Mouse (Mus musculus): ENCODE data around the gene Kif5a. TPM values are rescaled to one million over a fixed set of nuclear protein-coding genes. Genes with fewer than 3 reads are reported as not detected.

The Kif5a gene
- polyA plus RNA-seq, 1 experiment from 2014 or later: 3.7 TPM

DNA sequence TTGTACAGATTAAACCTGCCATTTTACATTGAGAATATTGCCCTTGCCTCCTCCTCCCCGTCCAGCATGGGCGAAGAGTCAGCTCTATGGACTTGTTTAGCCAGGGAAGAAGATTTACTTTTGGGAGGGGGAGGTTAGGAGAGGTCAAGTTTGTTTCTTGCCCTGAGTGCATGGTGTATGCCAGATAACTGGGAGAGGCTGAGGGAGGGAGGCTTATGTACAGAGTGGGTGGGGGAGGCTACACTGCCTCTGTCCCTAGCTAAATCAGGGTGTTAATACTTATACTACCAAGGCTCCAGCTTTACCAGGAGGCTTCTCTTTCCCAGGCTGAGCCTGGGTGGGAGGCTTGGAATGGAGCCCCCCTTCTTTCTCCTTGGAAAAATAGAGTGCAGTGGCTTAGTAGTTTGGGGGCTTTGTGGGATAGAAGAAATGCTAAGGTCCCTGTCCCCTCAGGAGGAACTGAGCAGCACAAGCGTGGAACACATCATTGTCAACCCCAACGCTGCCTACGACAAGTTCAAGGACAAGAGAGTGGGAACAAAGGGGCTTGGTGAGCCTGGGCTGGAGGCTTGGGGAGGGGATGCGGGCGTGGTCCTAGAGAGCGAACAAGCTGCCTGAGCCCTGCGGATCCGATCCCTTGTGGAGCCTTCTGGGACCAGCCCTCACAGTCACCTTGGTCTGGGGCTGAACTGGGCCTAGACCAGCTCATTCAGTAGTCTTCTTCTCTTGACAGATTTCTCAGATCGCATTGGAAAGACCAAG, 11.3 kb upstream of the Kif5a start:
- 64% methylated on average over 11 of the region's 11 CpGs for WGBS
- Histone ChIP-seq H3K4me1 (replicated peaks; ENCODE audit: control insufficient read depth, insufficient read depth, low read length) (no peaks in the 10 kb centered on the region), H3K27me3 (replicated peaks; ENCODE audit: control insufficient read depth, insufficient read depth, low read length) (no peaks in the 10 kb centered on the region), H3K9ac (ENCODE audit: low read depth, low read length) (no peak overlapping the region), H3K9me3 (ENCODE audit: control insufficient read depth) (no peaks in the 10 kb centered on the region), H3K4me2 (replicated peaks; ENCODE audit: low read depth) (no peak overlapping the region), H3K27ac (ENCODE audit: low read depth, low read length) (no peak overlapping the region), H3K36me3 (ENCODE audit: control insufficient read depth, insufficient read depth) (peaks cover 92% of the 10 kb centered on the region), H3K4me3 (ENCODE audit: low read depth, low read length) (no peak overlapping the region)
- no peak for TF ChIP-seq CTCF (IDR thresholded peaks at IDR 0.05; ENCODE audit: low read depth)
- no peak for ATAC-seq

DNA sequence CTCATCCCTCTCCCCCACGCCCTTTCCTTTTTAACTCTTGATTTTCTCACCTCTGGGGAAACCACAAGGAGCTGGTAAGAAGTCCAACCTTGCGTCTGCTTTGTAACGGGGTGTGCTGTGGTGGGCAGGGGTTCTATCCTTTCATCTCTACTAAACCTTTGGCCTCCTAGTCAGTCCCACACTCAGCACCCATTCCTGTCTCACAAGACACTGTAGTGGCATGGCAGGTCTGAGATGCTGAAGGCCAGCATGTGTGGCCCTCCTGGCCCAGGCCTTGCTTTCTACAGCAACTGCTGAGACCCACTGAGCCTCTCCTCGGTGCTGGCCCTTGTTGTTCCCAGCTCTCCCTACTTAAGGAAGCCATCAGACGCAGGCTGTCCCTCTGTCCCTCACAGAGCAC, 9.2 kb upstream of the Kif5a start:
- WGBS: 93% methylated on average over 5 of the region's 5 CpGs

DNA sequence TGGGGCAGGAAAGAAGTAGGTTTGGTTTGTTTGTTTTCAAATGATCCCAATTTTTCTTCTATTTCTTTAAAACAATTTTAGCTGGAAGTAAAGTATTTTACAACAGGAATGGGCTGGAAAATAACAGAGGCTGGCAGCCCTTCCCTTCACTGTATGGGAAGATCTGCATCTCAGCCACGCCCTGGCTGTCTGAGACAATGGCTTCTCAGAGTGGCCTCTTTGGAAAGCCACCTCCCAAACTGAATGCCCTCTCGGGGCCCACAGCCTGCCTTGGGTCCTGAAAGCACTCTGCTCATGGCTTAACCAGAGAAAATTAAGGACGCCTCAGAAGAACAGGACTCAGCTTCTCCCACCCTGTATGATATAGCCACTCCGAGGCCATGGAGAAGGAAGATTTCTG, 6.7 kb upstream of the Kif5a start:
- no peaks in the 10 kb centered on the region for H3K9me3 ChIP-seq (ENCODE audit: control insufficient read depth)
- no peak for ATAC-seq
- H3K9ac ChIP-seq (ENCODE audit: low read depth, low read length): no peak overlapping the region
- H3K27me3 ChIP-seq (replicated peaks; ENCODE audit: control insufficient read depth, insufficient read depth, low read length): no peaks in the 10 kb centered on the region
- TF ChIP-seq CTCF (IDR thresholded peaks at IDR 0.05; ENCODE audit: low read depth): no peak
- H3K4me3 ChIP-seq (ENCODE audit: low read depth, low read length): no peak overlapping the region
- H3K27ac ChIP-seq (ENCODE audit: low read depth, low read length): no peak overlapping the region
- peaks cover 7% of the 10 kb centered on the region; the same call in 1 of the 2 replicates for H3K4me1 ChIP-seq (replicated peaks; ENCODE audit: control insufficient read depth, insufficient read depth, low read length)
- WGBS: 59% methylated on average over 4 of the region's 4 CpGs
- peaks cover 56% of the 10 kb centered on the region for H3K36me3 ChIP-seq (ENCODE audit: control insufficient read depth, insufficient read depth)
- no peak overlapping the region for H3K4me2 ChIP-seq (replicated peaks; ENCODE audit: low read depth)

More for the DNA sequence above, 9.2 kb upstream of the Kif5a start:
- H3K4me2 ChIP-seq (replicated peaks; ENCODE audit: low read depth): no peak overlapping the region
- H3K4me3 ChIP-seq (ENCODE audit: low read depth, low read length): no peak overlapping the region
- H3K27ac ChIP-seq (ENCODE audit: low read depth, low read length): no peak overlapping the region
- no peaks in the 10 kb centered on the region for H3K9me3 ChIP-seq (ENCODE audit: control insufficient read depth)
- no peak for TF ChIP-seq CTCF (IDR thresholded peaks at IDR 0.05; ENCODE audit: low read depth)
- no peak overlapping the region for H3K9ac ChIP-seq (ENCODE audit: low read depth, low read length)
- H3K36me3 ChIP-seq (ENCODE audit: control insufficient read depth, insufficient read depth): peaks cover 81% of the 10 kb centered on the region
- no peak for ATAC-seq
- H3K27me3 ChIP-seq (replicated peaks; ENCODE audit: control insufficient read depth, insufficient read depth, low read length): no peaks in the 10 kb centered on the region
- peaks cover 4% of the 10 kb centered on the region; the same call in 1 of the 2 replicates for H3K4me1 ChIP-seq (replicated peaks; ENCODE audit: control insufficient read depth, insufficient read depth, low read length)

DNA sequence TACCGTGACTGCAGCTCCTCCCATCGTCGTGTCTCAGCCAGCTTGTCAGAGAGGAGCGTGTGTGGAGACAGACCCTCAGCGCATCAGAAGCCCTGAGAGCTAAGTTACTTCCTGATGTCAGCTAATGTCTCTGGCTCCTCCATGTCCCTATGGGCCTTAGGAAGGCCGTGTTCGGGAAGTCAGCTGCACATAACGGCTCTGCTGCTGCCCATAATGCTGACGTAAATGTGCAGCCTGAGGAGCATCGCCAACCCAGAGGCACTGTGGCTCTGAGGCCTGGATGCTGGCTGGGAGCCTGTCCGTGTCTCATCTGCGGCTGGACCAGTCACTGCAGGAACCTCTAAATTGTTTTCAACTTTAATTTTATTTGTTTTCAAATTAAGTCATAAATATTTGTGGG, 5.9 kb upstream of the Kif5a start:
- Histone ChIP-seq H3K9ac (ENCODE audit: low read depth, low read length) (no peak overlapping the region), H3K4me2 (replicated peaks; ENCODE audit: low read depth) (no peak overlapping the region), H3K27ac (ENCODE audit: low read depth, low read length) (peak overlapping the region; percentile 22; the same call in 1 of the 2 replicates), H3K9me3 (ENCODE audit: control insufficient read depth) (no peaks in the 10 kb centered on the region), H3K4me1 (replicated peaks; ENCODE audit: control insufficient read depth, insufficient read depth, low read length) (peaks cover 7% of the 10 kb centered on the region; the same call in 1 of the 2 replicates), H3K36me3 (ENCODE audit: control insufficient read depth, insufficient read depth) (peaks cover 49% of the 10 kb centered on the region), H3K4me3 (ENCODE audit: low read depth, low read length) (no peak overlapping the region), H3K27me3 (replicated peaks; ENCODE audit: control insufficient read depth, insufficient read depth, low read length) (peaks cover 3% of the 10 kb centered on the region; the same call in 1 of the 2 replicates)
- 79% methylated on average over 12 of the region's 12 CpGs for WGBS
- no peak for TF ChIP-seq CTCF (IDR thresholded peaks at IDR 0.05; ENCODE audit: low read depth)
- ATAC-seq: no peak

DNA sequence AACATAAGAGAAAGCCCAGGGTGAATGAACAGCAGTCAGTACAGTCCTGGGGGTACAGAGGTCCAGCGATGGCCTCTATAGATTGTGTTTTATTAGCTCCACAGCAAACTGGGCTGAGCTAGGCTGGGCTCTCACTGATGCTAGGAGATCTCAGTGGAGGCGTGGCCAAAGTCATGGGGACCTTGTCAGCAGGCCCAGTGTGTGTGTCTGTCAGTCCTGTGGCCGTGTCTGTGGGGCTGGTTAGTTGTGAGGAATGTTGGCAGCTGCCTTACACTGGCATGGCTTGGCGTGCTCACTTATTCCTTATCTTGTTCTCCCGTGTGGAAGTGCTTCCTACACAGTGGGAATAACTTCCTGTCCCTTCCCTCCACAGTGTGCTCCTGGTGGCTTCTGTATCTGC, 5.3 kb upstream of the Kif5a start:
- Histone ChIP-seq H3K9me3 (ENCODE audit: control insufficient read depth) (no peaks in the 10 kb centered on the region), H3K4me3 (ENCODE audit: low read depth, low read length) (no peak overlapping the region), H3K9ac (ENCODE audit: low read depth, low read length) (no peak overlapping the region), H3K27ac (ENCODE audit: low read depth, low read length) (peak overlapping the region; percentile 22), H3K4me2 (replicated peaks; ENCODE audit: low read depth) (no peak overlapping the region), H3K4me1 (replicated peaks; ENCODE audit: control insufficient read depth, insufficient read depth, low read length) (peaks cover 7% of the 10 kb centered on the region; the same call in 1 of the 2 replicates), H3K27me3 (replicated peaks; ENCODE audit: control insufficient read depth, insufficient read depth, low read length) (peaks cover 9% of the 10 kb centered on the region; the same call in 1 of the 2 replicates), H3K36me3 (ENCODE audit: control insufficient read depth, insufficient read depth) (peaks cover 42% of the 10 kb centered on the region)
- ATAC-seq: peak; percentile 61
- TF ChIP-seq CTCF (IDR thresholded peaks at IDR 0.05; ENCODE audit: low read depth): no peak
- WGBS: 37% methylated on average over 5 of the region's 5 CpGs

DNA sequence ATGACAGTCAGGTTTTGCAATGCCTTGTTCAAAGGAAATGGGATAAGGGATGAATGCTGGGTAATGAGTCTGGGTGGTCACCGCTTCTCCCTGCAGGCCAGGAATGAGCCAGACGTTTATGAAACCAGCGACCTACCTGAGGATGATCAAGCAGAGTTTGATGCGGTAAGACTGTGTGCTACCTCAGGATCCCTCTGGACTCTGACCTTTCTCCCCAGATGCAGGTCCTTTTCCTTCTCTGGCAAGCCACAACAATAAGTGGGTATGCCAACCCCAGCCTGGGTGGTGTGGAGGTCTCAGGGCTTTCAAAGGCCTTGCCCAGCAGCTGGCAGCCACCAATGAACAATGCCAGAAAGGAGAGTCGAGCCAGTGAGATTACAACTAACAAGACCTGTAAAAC, 4.2 kb upstream of the Kif5a start:
- ATAC-seq: no peak
- H3K9me3 ChIP-seq (ENCODE audit: control insufficient read depth): no peaks in the 10 kb centered on the region
- H3K27ac ChIP-seq (ENCODE audit: low read depth, low read length): 0 out of 2 replicates have a peak overlapping the region, but pooled peaks have one; percentile 96
- WGBS: 50% methylated on average over 5 of the region's 5 CpGs
- H3K4me2 ChIP-seq (replicated peaks; ENCODE audit: low read depth): peak overlapping the region; percentile 82
- peaks cover 7% of the 10 kb centered on the region; the same call in 1 of the 2 replicates for H3K4me1 ChIP-seq (replicated peaks; ENCODE audit: control insufficient read depth, insufficient read depth, low read length)
- peaks cover 18% of the 10 kb centered on the region for H3K27me3 ChIP-seq (replicated peaks; ENCODE audit: control insufficient read depth, insufficient read depth, low read length)
- H3K4me3 ChIP-seq (ENCODE audit: low read depth, low read length): peak overlapping the region; percentile 97
- peak overlapping the region; percentile 100; the same call in 1 of the 2 replicates for H3K9ac ChIP-seq (ENCODE audit: low read depth, low read length)
- TF ChIP-seq CTCF (IDR thresholded peaks at IDR 0.05; ENCODE audit: low read depth): no peak
- peaks cover 32% of the 10 kb centered on the region for H3K36me3 ChIP-seq (ENCODE audit: control insufficient read depth, insufficient read depth)

Measured in intestine, postnatal 0 days (tissue).